Mouse (Mus musculus): Measurements from ENCODE around the gene Gm49322. TPM values are rescaled to one million over a fixed set of nuclear protein-coding genes. Genes with fewer than 3 reads are reported as not detected.

Gene Gm49322
- polyA plus RNA-seq, 1 experiment from 2014 or later, result 5.9 TPM

DNA sequence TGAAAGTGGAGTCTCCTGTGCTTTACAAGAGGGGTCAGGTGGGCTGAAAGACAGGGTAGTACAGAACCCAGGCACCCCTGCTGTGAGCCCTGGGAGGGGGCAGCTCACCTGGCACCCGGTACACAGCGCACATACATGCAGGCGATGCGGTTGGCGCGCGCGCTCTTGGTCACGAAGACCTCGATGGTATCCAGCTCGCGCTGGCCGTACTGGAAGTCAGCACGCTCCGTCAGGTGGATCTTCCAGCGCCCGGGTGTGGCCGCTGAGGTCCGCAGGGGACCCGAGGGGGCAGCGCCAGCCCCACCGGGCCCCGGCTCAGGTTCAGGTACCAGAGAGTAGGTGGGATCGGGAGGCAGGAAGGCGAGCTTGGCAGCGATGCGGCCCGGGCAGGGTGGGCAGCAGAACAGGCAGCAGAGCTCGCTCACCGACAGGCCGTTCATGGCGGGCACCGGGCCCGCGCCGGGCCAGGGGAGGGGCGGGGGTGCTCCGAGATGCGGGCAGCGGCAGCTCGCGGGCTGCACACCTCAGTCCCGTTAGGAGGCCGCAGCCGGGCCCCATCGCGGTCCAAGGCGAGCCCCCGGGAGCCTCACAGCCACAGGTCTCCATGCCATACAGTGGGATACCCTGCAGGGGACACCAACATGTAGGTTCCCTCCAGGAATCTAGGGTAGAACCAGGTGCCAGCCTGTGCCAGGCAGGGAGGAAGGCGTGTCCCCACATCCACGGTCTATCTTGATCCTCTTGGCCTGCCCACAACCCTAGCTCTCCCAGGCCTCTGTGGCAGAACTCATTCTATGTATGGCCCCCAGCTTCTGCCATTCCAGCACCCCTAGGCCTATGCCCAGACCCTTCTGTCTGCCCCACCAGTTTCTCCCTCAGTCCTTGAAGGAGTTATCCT lies 19.2 kb upstream of the Gm49322 start:
- no peak for ATAC-seq (ENCODE audit: low FRiP score)
- Histone ChIP-seq H3K9ac (no peak overlapping the region), H3K27ac (no peak overlapping the region), H3K4me3 (replicated peaks) (no peak overlapping the region), H3K27me3 (no peaks in the 10 kb centered on the region), H3K4me2 (no peak overlapping the region), H3K4me1 (peaks cover 25% of the 10 kb centered on the region), H3K9me3 (no peaks in the 10 kb centered on the region), H3K36me3 (replicated peaks) (peaks cover 35% of the 10 kb centered on the region)
- WGBS, result 93% methylated on average over 36 of the region's 51 CpGs

GRCm38 (mm10) chr10:80587305-80587657 lies 18.5 kb upstream of the Gm49322 start:
- 45% methylated on average over 4 of the region's 4 CpGs for WGBS
- H3K4me2 ChIP-seq, result no peak overlapping the region

DNA sequence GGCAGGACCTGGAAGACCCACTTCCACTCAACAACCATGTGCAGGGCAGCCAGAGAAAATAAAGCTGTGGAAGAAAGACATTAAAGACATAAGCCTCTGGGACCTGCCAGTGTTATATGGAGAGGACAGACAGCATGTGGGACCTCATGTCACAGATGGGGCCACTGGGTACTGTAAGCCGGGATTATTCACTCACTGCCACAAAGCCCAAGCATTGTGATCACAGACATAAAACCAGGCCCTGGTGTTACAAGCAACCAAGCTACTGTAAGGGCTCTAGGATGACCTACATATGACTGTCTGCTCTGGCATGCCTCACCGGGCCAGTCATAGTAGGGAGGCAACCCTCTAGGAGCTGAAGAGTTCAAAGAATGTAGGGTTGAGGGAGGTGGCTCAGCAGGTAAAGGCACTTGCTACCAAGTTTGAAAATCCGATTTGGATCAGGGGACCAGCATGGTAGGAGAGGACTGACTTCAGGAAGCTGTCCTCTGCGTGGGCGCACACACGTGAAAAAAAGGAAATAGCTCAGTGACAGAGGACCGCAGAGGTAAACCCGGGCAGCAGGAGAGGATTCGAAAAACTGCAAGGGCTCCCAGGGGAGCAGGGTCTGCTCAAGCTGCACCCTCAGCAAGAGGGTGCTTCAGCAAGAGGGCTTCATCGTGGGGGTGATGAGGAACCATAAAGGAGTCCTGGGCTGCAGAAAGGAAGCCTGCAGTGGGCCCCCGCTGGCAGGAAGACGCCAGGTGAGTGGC lies 16.5 kb upstream of the Gm49322 start:
- no peak; the same call in 1 of the 2 replicates for ATAC-seq (ENCODE audit: low FRiP score)
- no peaks in the 10 kb centered on the region for H3K27me3 ChIP-seq
- H3K4me3 ChIP-seq (replicated peaks), result peak overlapping the region; percentile 88
- H3K36me3 ChIP-seq (replicated peaks), result peaks cover 22% of the 10 kb centered on the region
- no peaks in the 10 kb centered on the region for H3K9me3 ChIP-seq
- WGBS, result 21% methylated on average over 12 of the region's 12 CpGs
- peak overlapping the region; percentile 98 for H3K4me2 ChIP-seq
- peaks cover 25% of the 10 kb centered on the region for H3K4me1 ChIP-seq
- H3K9ac ChIP-seq, result peak overlapping the region; percentile 86
- H3K27ac ChIP-seq, result 0 out of 2 replicates have a peak overlapping the region, but pooled peaks have one; percentile 37

More at GRCm38 (mm10) chr10:80587305-80587657, 18.5 kb upstream of the Gm49322 start:
- peaks cover 35% of the 10 kb centered on the region for H3K36me3 ChIP-seq (replicated peaks)
- H3K27me3 ChIP-seq, result no peaks in the 10 kb centered on the region
- no peaks in the 10 kb centered on the region for H3K9me3 ChIP-seq
- H3K9ac ChIP-seq, result no peak overlapping the region
- ATAC-seq (ENCODE audit: low FRiP score), result no peak
- no peak overlapping the region for H3K27ac ChIP-seq
- no peak overlapping the region for H3K4me3 ChIP-seq (replicated peaks)
- H3K4me1 ChIP-seq, result peaks cover 25% of the 10 kb centered on the region

GRCm38 (mm10) chr10:80589879-80590854 lies 15.7 kb upstream of the Gm49322 start, which contains the start of gene Abhd17a:
TSS of gene Abhd17a (minus strand) at chr10:80590341.
- H3K4me1 ChIP-seq, result peaks cover 25% of the 10 kb centered on the region
- peak; percentile 97 for ATAC-seq (ENCODE audit: low FRiP score)
- peak within 1 kb of the TSS; percentile 37; the same call in 1 of the 2 replicates for H3K27ac ChIP-seq
- H3K9ac ChIP-seq, result peak within 1 kb of the TSS; percentile 86
- no peaks in the 10 kb centered on the region for H3K27me3 ChIP-seq
- WGBS, result under 1% methylated on average over 73 of the region's 73 CpGs
- no peaks in the 10 kb centered on the region for H3K9me3 ChIP-seq
- H3K4me3 ChIP-seq (replicated peaks), result peak within 1 kb of the TSS; percentile 88
- peaks cover 15% of the 10 kb centered on the region for H3K36me3 ChIP-seq (replicated peaks)
- H3K4me2 ChIP-seq, result peak within 1 kb of the TSS; percentile 98

- no peak for ATAC-seq (ENCODE audit: low FRiP score)
- Histone ChIP-seq H3K27ac (no peak overlapping the region), H3K4me3 (replicated peaks) (no peak overlapping the region), H3K27me3 (peaks cover 9% of the 10 kb centered on the region; the same call in 1 of the 2 replicates), H3K9ac (no peak overlapping the region), H3K36me3 (replicated peaks) (no peaks in the 10 kb centered on the region), H3K4me2 (no peak overlapping the region), H3K4me1 (no peaks in the 10 kb centered on the region), H3K9me3 (no peaks in the 10 kb centered on the region)
- WGBS, result 35% methylated on average over 4 of the region's 4 CpGs
Observed at GRCm38 (mm10) chr10:80596318-80596717, 9.5 kb upstream of the Gm49322 start.

DNA sequence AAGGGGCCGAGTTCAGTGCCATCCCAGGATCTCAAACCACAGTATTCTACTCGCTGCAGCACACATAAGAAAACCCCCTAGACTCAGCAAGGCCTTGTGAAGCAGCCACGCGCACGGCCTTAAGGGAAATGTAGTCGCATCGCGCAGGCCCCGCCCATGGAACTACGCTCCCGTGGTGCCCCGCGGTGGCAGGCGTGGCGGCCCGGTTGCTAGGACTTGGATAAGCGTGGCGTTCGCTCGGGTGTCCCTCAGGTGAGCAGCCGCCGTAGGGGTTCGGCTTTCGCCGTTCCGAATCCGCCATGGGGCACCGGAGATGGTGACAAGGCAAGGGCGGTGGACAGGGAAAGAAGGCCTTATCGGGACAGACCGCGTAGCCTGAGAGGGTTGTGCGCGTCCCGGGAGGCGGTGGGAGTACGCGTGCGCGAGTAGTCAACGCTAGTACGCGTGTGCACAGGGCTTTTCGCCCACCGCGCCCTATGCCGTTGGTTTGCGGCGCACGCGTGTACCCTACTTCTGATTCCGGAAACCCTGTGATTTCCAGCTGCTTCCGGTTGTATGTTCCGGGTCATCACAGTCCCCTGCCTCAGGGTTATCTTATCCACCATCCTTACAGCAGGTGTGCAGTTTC lies 3.0 kb upstream of the Gm49322 start, which contains the start of the genes Scamp4 and Adat3:
Scamp4 (plus strand) TSS at position 175 of the 628 bp plus-strand sequence.
Adat3 (plus strand) TSS at position 183 of the 628 bp plus-strand sequence.
- H3K9ac ChIP-seq, result peak within 1 kb of the TSS; percentile 66
- peaks cover 23% of the 10 kb centered on the region for H3K4me1 ChIP-seq
- WGBS, result under 1% methylated on average over 54 of the region's 54 CpGs
- peak within 1 kb of the TSS; percentile 95 for H3K4me2 ChIP-seq
- H3K27ac ChIP-seq, result peak within 1 kb of the TSS; percentile 86
- ATAC-seq (ENCODE audit: low FRiP score), result peak; percentile 97
- no peaks in the 10 kb centered on the region for H3K9me3 ChIP-seq
- H3K4me3 ChIP-seq (replicated peaks), result peak within 1 kb of the TSS; percentile 73
- H3K27me3 ChIP-seq, result no peaks in the 10 kb centered on the region
- peaks cover 18% of the 10 kb centered on the region for H3K36me3 ChIP-seq (replicated peaks)

DNA sequence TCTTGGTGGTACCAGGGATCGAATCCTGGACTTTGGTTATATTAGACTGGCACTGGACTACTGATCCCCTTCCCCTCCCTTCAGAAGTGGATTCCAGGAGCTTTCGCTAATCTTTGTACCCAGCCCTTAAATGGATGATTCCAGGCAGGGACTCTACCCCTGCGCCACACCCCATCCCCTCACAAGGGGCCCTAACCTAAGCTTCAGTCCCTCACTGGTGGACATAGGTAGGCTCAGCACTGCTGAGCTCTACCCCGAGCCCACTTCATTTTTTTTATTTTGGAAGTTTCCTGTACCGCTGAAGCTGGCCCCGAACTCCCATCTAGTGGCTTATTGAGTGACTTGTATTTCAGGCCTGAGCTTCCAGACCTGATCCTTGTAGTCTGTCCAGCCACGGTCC lies 2.5 kb upstream of the Gm49322 start:
- H3K4me2 ChIP-seq, result peak overlapping the region; percentile 95
- peak overlapping the region; percentile 86 for H3K27ac ChIP-seq
- WGBS, result 35% methylated on average over 7 of the region's 7 CpGs
- peak overlapping the region; percentile 66 for H3K9ac ChIP-seq
- H3K4me3 ChIP-seq (replicated peaks), result peak overlapping the region; percentile 73
- H3K27me3 ChIP-seq, result no peaks in the 10 kb centered on the region
- H3K4me1 ChIP-seq, result peaks cover 23% of the 10 kb centered on the region
- H3K9me3 ChIP-seq, result no peaks in the 10 kb centered on the region
- peak; percentile 13; the same call in 1 of the 2 replicates for ATAC-seq (ENCODE audit: low FRiP score)
- H3K36me3 ChIP-seq (replicated peaks), result peaks cover 23% of the 10 kb centered on the region

DNA sequence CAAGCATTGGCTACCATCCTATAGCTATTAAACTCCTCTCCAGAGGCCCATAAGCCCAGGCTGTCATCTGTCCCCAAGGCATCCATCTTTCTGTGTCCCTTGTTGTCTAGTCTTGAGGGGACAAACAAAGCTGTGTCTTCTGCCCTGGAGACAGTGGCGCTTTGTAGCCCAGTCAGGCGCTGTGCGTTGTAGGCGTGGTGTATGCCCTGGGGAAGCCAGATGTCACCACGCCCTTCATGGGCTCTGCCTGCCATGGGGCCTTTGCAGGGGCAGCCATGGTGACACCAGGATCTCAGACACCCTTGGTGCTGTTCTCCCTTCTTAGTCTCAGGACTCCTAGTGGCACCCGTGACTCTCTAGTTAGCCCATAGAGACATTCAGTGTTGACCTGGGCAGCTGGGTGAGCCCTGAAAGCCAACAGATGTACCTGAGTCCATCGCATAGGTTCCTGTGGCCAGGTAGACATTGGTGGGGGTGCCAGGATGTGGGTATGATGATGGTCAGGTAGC lies 1.8 kb upstream of the Gm49322 start:
- H3K4me2 ChIP-seq, result peak overlapping the region; percentile 95
- peaks cover 30% of the 10 kb centered on the region for H3K36me3 ChIP-seq (replicated peaks)
- peak overlapping the region; percentile 73 for H3K4me3 ChIP-seq (replicated peaks)
- no peaks in the 10 kb centered on the region for H3K27me3 ChIP-seq
- no peak for ATAC-seq (ENCODE audit: low FRiP score)
- peak overlapping the region; percentile 66 for H3K9ac ChIP-seq
- WGBS, result 86% methylated on average over 7 of the region's 7 CpGs
- H3K4me1 ChIP-seq, result peaks cover 23% of the 10 kb centered on the region
- peak overlapping the region; percentile 86; the same call in 1 of the 2 replicates for H3K27ac ChIP-seq
- H3K9me3 ChIP-seq, result no peaks in the 10 kb centered on the region

GRCm38 (mm10) chr10:80604988-80605387 lies 833 bp upstream of the Gm49322 start:
- 85% methylated on average over 2 of the region's 2 CpGs for WGBS
- ATAC-seq (ENCODE audit: low FRiP score), result no peak
- Histone ChIP-seq H3K9me3 (no peaks in the 10 kb centered on the region), H3K27me3 (no peaks in the 10 kb centered on the region), H3K4me3 (replicated peaks) (no peak overlapping the region), H3K4me1 (peaks cover 23% of the 10 kb centered on the region), H3K27ac (no peak overlapping the region), H3K4me2 (no peak overlapping the region), H3K9ac (no peak overlapping the region), H3K36me3 (replicated peaks) (peaks cover 39% of the 10 kb centered on the region)

DNA sequence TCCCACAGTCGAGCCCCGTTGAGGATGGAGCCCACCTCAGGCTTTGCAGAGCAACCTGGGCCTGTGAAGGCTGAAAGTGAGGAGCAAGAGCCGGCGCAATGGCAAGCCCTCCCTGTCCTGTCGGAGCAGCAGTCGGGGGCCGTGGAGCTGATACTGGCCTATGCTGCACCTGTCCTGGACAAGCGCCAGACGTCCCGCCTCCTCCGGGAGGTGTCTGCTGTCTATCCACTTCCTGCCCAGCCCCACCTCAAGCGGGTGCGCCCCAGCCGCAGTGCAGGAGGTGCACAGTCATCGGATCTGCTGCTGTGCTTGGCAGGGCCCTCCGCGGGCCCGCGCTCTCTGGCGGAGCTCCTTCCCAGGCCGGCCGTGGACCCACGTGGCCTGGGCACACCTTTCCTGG lies 485 bp downstream of the Gm49322 start:
- H3K4me1 ChIP-seq, result peaks cover 23% of the 10 kb centered on the region
- WGBS, result 94% methylated on average over 23 of the region's 23 CpGs
- no peak for ATAC-seq (ENCODE audit: low FRiP score)
- no peak overlapping the region for H3K4me3 ChIP-seq (replicated peaks)
- no peak overlapping the region for H3K4me2 ChIP-seq
- H3K9me3 ChIP-seq, result no peaks in the 10 kb centered on the region
- H3K36me3 ChIP-seq (replicated peaks), result peaks cover 50% of the 10 kb centered on the region
- H3K27ac ChIP-seq, result no peak overlapping the region
- H3K9ac ChIP-seq, result no peak overlapping the region
- no peaks in the 10 kb centered on the region for H3K27me3 ChIP-seq
